Mouse (Mus musculus) testis, adult 2 months (tissue): ENCODE measurements at regions not wholly inside any gene's neighbourhood (a gene's known extent, or its start where the extent isn't known, plus 50 kb on each side); places are given as distances from the start of the nearest gene placed in this dataset.

Source experiments
- CTCF ChIP-seq: fragments of 200-500 bp; IDR thresholded peaks from 2 replicates; pipeline ENCODE4 v1.5.1; 2012; ENCODE audit warnings: low read depth, mild to moderate bottlenecking, inconsistent platforms, low read length, moderate library complexity; ENCODE audit not compliant: control insufficient read depth, insufficient read depth, insufficient replicate concordance
- POLR2A ChIP-seq: fragments of 200-500 bp; IDR thresholded peaks from 2 replicates; pipeline ENCODE4 v1.6.1; 2012; ENCODE audit warnings: low read depth, mild to moderate bottlenecking, inconsistent platforms, low read length, moderate library complexity; ENCODE audit not compliant: control insufficient read depth

- no peak for TF ChIP-seq CTCF
- TF ChIP-seq POLR2A: no peak
These were observed 199.5 kb downstream of the Tm4sf1 start for GRCm38 (mm10) chr3:57102254-57102653.
